Mouse (Mus musculus): ENCODE data around the gene Tent4b. TPM values are rescaled to one million over a fixed set of nuclear protein-coding genes. Genes with fewer than 3 reads are reported as not detected.

Tent4b gene
- polyA plus RNA-seq, 1 experiment from 2014 or later: 12.5 TPM

DNA sequence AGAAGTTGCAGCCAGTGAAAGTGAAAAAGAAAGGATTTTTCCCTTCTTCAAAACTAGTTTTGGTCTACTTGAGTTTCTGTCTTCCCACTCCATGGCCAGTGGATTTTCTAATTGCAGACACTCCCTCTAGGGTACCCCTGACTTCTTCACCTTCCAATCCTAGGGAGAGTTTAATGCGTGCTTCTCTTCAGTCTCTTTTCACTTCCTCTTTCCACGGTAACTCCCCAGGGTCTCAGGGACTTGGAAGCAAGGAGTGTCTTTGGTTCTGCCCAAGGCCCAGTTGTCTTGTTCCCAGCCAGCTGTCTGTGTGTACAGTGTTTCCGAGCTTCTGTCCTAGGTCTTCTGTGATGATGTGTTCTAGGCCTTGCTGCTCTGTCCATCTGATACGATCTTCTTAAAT is 42.9 kb downstream of the Tent4b start:
- Histone ChIP-seq H3K9me3 (ENCODE audit: control insufficient read depth, low read length) (no peaks in the 10 kb centered on the region), H3K4me1 (replicated peaks; ENCODE audit: control insufficient read depth, insufficient read depth, low read length) (no peaks in the 10 kb centered on the region), H3K27me3 (ENCODE audit: control insufficient read depth, insufficient read depth, low read length) (no peaks in the 10 kb centered on the region), H3K9ac (ENCODE audit: low read length) (no peak overlapping the region), H3K4me3 (ENCODE audit: low read depth, low read length) (no peak overlapping the region), H3K4me2 (ENCODE audit: low read depth, low read length, severe bottlenecking) (no peak overlapping the region), H3K36me3 (ENCODE audit: control insufficient read depth, insufficient read depth, low read length) (no peaks in the 10 kb centered on the region), H3K27ac (ENCODE audit: low read depth, low read length) (no peak overlapping the region)
- no peak for ATAC-seq (replicated peaks; ENCODE audit: low FRiP score)
- 87% methylated on average over 4 of the region's 4 CpGs for WGBS
- no peak for DNase-seq (ENCODE audit: low spot score)

DNA sequence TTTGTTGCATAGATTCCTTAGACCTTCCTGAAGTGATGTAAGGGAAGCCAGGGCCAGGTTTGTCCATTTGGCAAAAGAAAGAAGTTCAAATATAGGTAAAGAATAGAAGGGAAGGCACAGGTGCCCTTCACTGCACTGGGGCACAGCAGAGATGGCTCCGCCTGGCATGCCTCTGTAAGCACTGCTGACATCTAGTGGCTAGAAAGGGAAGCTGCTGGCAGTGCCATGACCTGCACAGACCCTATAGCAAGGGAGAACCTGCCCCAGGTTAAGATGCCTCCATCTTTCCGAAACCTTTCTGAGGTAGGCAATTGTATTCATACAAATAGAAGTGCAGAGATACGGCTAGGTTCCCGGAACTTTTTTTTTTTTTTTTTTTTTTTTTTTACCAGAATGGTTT is 45.3 kb downstream of the Tent4b start:
- WGBS: 69% methylated on average over 4 of the region's 4 CpGs
- DNase-seq (ENCODE audit: low spot score) (peak; percentile 69), ATAC-seq (replicated peaks; ENCODE audit: low FRiP score) (no peak)
- no peaks in the 10 kb centered on the region for H3K27me3 ChIP-seq (ENCODE audit: control insufficient read depth, insufficient read depth, low read length)
- H3K9ac ChIP-seq (ENCODE audit: low read length): no peak overlapping the region
- H3K36me3 ChIP-seq (ENCODE audit: control insufficient read depth, insufficient read depth, low read length): no peaks in the 10 kb centered on the region; the same call in 1 of the 2 replicates
- H3K4me2 ChIP-seq (ENCODE audit: low read depth, low read length, severe bottlenecking): no peak overlapping the region
- H3K4me3 ChIP-seq (ENCODE audit: low read depth, low read length): no peak overlapping the region
- no peaks in the 10 kb centered on the region for H3K9me3 ChIP-seq (ENCODE audit: control insufficient read depth, low read length)
- no peak overlapping the region for H3K27ac ChIP-seq (ENCODE audit: low read depth, low read length)
- no peaks in the 10 kb centered on the region for H3K4me1 ChIP-seq (replicated peaks; ENCODE audit: control insufficient read depth, insufficient read depth, low read length)

DNA sequence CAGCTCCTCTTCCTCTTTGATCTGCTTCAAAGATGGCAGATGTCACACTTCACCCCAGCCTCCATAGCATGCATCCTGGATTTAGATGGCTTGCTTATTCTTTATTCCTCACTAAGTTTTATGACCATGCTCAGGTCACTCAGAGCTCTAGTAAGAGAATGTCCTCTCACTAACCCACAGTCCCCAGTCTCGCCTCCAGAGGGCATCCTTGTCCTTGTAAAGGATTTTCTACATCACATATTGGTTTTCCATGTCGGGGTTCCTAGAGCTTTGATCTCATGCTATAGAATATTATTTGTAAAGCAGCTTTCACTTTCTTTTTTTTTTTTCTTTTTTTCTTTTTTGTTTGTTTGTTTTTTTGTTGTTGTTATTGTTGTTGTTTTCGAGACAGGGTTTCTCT is 53.8 kb downstream of the Tent4b start:
- Histone ChIP-seq H3K27me3 (ENCODE audit: control insufficient read depth, insufficient read depth, low read length) (no peaks in the 10 kb centered on the region), H3K4me3 (ENCODE audit: low read depth, low read length) (no peak overlapping the region), H3K27ac (ENCODE audit: low read depth, low read length) (no peak overlapping the region), H3K9me3 (ENCODE audit: control insufficient read depth, low read length) (no peaks in the 10 kb centered on the region), H3K36me3 (ENCODE audit: control insufficient read depth, insufficient read depth, low read length) (no peaks in the 10 kb centered on the region; the same call in 1 of the 2 replicates), H3K4me2 (ENCODE audit: low read depth, low read length, severe bottlenecking) (no peak overlapping the region), H3K9ac (ENCODE audit: low read length) (no peak overlapping the region), H3K4me1 (replicated peaks; ENCODE audit: control insufficient read depth, insufficient read depth, low read length) (no peaks in the 10 kb centered on the region)
- ATAC-seq (replicated peaks; ENCODE audit: low FRiP score) (no peak), DNase-seq (ENCODE audit: low spot score) (no peak)
- 71% methylated on average over 3 of the region's 3 CpGs for WGBS

DNA sequence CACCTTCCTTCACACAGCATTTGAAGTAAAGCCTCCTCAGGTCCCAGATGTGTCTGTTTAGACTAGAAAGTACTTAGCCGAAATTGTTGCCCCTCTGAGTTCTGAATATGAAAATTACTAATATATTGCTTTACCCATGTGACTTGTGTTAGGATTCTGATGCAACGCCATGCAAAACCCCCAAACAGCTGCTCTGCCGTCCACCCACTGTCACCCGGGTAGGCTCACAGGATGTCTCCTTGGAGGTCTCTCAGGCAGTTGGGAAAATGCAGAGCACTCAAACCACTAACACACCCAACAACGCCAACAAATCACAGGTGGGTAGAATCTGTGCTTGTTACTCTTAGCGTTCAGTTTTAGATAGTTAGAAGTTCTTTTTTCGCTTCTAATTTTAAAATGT is 55.9 kb downstream of the Tent4b start:
- Histone ChIP-seq H3K4me1 (replicated peaks; ENCODE audit: control insufficient read depth, insufficient read depth, low read length) (no peaks in the 10 kb centered on the region), H3K36me3 (ENCODE audit: control insufficient read depth, insufficient read depth, low read length) (no peaks in the 10 kb centered on the region), H3K4me2 (ENCODE audit: low read depth, low read length, severe bottlenecking) (no peak overlapping the region), H3K27ac (ENCODE audit: low read depth, low read length) (no peak overlapping the region), H3K9me3 (ENCODE audit: control insufficient read depth, low read length) (no peaks in the 10 kb centered on the region), H3K27me3 (ENCODE audit: control insufficient read depth, insufficient read depth, low read length) (no peaks in the 10 kb centered on the region), H3K9ac (ENCODE audit: low read length) (no peak overlapping the region), H3K4me3 (ENCODE audit: low read depth, low read length) (no peak overlapping the region)
- DNase-seq (ENCODE audit: low spot score) (no peak), ATAC-seq (replicated peaks; ENCODE audit: low FRiP score) (no peak)
- WGBS: 94% methylated on average over 7 of the region's 7 CpGs

DNA sequence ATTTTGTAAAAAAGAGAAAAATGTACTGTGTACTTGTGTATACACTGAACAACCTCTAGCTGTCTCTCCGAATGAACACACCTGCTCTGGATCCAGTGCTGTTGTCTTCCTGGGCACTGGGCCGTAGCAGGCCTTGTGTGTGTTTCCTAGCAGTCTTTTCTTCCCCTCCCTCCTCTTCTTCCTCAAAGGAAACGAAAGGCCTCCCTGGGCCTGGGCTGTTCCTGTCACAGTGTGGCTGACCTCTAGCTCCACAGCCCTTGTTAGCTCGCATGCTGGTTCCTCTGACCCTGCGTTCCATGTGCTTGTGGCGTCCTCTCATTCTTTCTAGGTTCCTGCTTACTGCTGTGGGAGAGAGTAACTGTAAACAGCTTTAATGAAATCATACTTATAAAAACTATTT is 59.0 kb downstream of the Tent4b start:
- no peaks in the 10 kb centered on the region; the same call in 1 of the 2 replicates for H3K36me3 ChIP-seq (ENCODE audit: control insufficient read depth, insufficient read depth, low read length)
- no peaks in the 10 kb centered on the region for H3K4me1 ChIP-seq (replicated peaks; ENCODE audit: control insufficient read depth, insufficient read depth, low read length)
- 63% methylated on average over 6 of the region's 6 CpGs for WGBS
- H3K27me3 ChIP-seq (ENCODE audit: control insufficient read depth, insufficient read depth, low read length): no peaks in the 10 kb centered on the region
- H3K9ac ChIP-seq (ENCODE audit: low read length): no peak overlapping the region
- no peak overlapping the region for H3K27ac ChIP-seq (ENCODE audit: low read depth, low read length)
- no peak overlapping the region for H3K4me2 ChIP-seq (ENCODE audit: low read depth, low read length, severe bottlenecking)
- ATAC-seq (replicated peaks; ENCODE audit: low FRiP score) (no peak), DNase-seq (ENCODE audit: low spot score) (no peak)
- no peak overlapping the region for H3K4me3 ChIP-seq (ENCODE audit: low read depth, low read length)
- no peaks in the 10 kb centered on the region for H3K9me3 ChIP-seq (ENCODE audit: control insufficient read depth, low read length)

DNA sequence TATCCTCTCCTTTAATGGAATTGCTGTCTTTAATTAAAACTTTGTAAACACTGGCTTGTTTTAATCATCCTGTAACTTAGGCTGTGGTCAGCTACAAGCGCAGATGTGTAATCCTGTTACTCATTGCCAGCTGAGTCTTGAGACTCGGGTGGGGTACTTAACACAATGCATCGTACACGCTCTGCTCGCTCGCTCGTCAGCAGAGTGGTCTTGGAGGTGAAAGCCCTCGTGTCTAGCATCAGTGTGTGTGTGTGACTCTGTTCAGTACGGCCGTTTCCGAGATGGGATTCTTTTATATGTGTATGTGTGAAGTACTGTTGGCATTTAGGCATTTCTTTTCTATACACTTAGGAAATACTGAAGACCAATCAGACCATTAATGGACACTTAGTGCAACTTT is 59.5 kb downstream of the Tent4b start:
- ATAC-seq (replicated peaks; ENCODE audit: low FRiP score): no peak
- H3K9me3 ChIP-seq (ENCODE audit: control insufficient read depth, low read length): no peaks in the 10 kb centered on the region
- no peak overlapping the region for H3K4me2 ChIP-seq (ENCODE audit: low read depth, low read length, severe bottlenecking)
- H3K4me3 ChIP-seq (ENCODE audit: low read depth, low read length): no peak overlapping the region
- 78% methylated on average over 11 of the region's 11 CpGs for WGBS
- no peak overlapping the region for H3K27ac ChIP-seq (ENCODE audit: low read depth, low read length)
- H3K9ac ChIP-seq (ENCODE audit: low read length): no peak overlapping the region
- H3K36me3 ChIP-seq (ENCODE audit: control insufficient read depth, insufficient read depth, low read length): no peaks in the 10 kb centered on the region; the same call in 1 of the 2 replicates
- no peaks in the 10 kb centered on the region for H3K4me1 ChIP-seq (replicated peaks; ENCODE audit: control insufficient read depth, insufficient read depth, low read length)
- H3K27me3 ChIP-seq (ENCODE audit: control insufficient read depth, insufficient read depth, low read length): no peaks in the 10 kb centered on the region
- no peak for DNase-seq (ENCODE audit: low spot score)

DNA sequence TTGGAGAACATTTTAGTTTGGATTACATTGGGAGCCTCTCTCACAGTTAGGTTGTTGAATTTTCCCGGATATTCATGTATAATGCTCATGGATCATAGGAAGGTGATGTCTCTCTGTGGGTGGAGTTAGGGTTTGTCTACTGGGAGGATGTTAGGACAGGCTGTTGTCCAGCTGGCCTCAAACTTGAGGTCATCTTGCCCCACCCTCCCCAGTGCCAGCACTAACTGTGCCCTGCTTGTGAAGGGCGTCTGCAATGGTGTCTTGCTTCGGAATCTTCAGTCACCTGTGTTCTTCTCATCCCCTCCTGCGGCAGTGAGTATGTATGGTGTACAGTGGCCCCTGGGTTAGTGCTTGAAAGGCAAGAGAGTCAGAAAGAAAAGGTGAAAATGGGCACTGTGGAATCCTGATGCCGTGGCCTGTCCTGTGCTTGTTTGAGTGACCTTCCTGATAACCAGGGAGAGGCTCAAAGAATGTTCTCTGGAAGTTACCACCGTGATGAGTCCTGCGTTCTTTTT is 61.5 kb downstream of the Tent4b start:
- no peak overlapping the region for H3K27ac ChIP-seq (ENCODE audit: low read depth, low read length)

DNA sequence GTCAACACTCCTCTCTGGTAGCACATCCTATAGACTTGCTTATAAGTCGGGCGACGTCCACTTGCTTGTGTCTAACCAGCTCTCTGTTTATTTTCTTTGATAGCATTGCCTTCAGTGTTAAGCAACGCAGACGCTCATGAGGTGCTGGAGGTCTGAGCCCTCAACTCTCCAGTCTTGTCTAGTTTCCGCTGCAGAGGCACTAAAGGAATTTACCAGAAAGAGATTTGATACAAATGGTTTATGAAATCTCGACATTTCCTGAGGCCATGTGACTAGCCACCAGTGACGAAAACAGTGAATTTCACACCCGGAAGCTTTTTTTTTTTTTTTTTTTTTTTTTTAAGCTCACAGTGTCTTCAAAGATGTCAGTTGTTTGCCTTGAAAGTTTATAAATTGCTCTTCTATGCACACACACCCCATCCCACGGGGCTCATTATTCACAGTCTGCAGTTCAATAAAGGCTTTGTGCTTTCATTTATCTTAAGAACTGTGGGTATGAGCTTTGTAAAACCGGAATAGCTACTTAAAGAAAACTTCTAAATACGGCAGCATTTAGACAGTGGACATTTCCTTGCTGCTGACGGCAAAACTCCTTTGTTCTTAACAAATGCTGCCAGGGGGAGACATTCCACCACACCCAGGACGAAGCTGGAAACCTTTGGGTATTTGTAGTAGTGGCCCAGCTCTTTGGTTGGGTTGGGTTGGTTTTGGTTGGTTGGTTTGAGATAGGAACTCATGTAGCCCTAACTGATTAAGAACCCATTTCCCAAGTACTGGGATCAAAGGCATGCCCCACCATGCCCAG is 64.0 kb downstream of the Tent4b start:
- H3K9ac ChIP-seq (ENCODE audit: low read length): no peak overlapping the region
- no peaks in the 10 kb centered on the region for H3K9me3 ChIP-seq (ENCODE audit: control insufficient read depth, low read length)
- H3K4me3 ChIP-seq (ENCODE audit: low read depth, low read length): no peak overlapping the region
- H3K4me1 ChIP-seq (replicated peaks; ENCODE audit: control insufficient read depth, insufficient read depth, low read length): no peaks in the 10 kb centered on the region
- WGBS: 56% methylated on average over 14 of the region's 14 CpGs
- H3K27me3 ChIP-seq (ENCODE audit: control insufficient read depth, insufficient read depth, low read length): no peaks in the 10 kb centered on the region
- no peak overlapping the region for H3K27ac ChIP-seq (ENCODE audit: low read depth, low read length)
- DNase-seq (ENCODE audit: low spot score) (no peak), ATAC-seq (replicated peaks; ENCODE audit: low FRiP score) (no peak)
- no peak overlapping the region for H3K4me2 ChIP-seq (ENCODE audit: low read depth, low read length, severe bottlenecking)
- H3K36me3 ChIP-seq (ENCODE audit: control insufficient read depth, insufficient read depth, low read length): no peaks in the 10 kb centered on the region; the same call in 1 of the 2 replicates

More for the DNA sequence above, 61.5 kb downstream of the Tent4b start:
- Histone ChIP-seq H3K4me3 (ENCODE audit: low read depth, low read length) (no peak overlapping the region), H3K9me3 (ENCODE audit: control insufficient read depth, low read length) (no peaks in the 10 kb centered on the region), H3K9ac (ENCODE audit: low read length) (no peak overlapping the region), H3K27me3 (ENCODE audit: control insufficient read depth, insufficient read depth, low read length) (no peaks in the 10 kb centered on the region), H3K4me1 (replicated peaks; ENCODE audit: control insufficient read depth, insufficient read depth, low read length) (no peaks in the 10 kb centered on the region), H3K36me3 (ENCODE audit: control insufficient read depth, insufficient read depth, low read length) (no peaks in the 10 kb centered on the region; the same call in 1 of the 2 replicates), H3K4me2 (ENCODE audit: low read depth, low read length, severe bottlenecking) (no peak overlapping the region)
- 93% methylated on average over 7 of the region's 7 CpGs for WGBS
- ATAC-seq (replicated peaks; ENCODE audit: low FRiP score) (no peak), DNase-seq (ENCODE audit: low spot score) (no peak)

DNA sequence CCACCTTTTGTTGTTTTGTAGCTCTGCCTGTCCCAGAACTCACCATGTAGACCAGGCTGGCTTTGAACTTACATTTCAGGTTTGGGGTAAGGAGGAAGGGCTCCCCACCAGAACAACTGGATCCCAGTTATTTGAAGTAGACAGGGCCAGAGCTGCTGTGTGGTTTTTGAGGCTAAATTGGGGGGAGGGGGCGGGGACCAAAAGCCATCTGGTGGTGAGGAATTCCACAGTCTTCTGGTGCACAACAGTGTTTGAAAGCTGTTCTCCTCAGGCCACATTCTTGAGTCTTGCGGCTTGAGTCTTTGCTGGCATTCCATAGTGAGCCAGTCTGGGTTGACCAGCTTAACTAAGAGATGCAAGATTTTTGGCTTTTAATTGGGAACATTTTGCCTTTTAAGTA is 66.5 kb downstream of the Tent4b start:
- 14% methylated on average over 2 of the region's 2 CpGs for WGBS
- Histone ChIP-seq H3K9me3 (ENCODE audit: control insufficient read depth, low read length) (no peaks in the 10 kb centered on the region), H3K9ac (ENCODE audit: low read length) (no peak overlapping the region), H3K4me3 (ENCODE audit: low read depth, low read length) (no peak overlapping the region), H3K27me3 (ENCODE audit: control insufficient read depth, insufficient read depth, low read length) (no peaks in the 10 kb centered on the region), H3K27ac (ENCODE audit: low read depth, low read length) (no peak overlapping the region), H3K4me2 (ENCODE audit: low read depth, low read length, severe bottlenecking) (no peak overlapping the region), H3K4me1 (replicated peaks; ENCODE audit: control insufficient read depth, insufficient read depth, low read length) (no peaks in the 10 kb centered on the region), H3K36me3 (ENCODE audit: control insufficient read depth, insufficient read depth, low read length) (no peaks in the 10 kb centered on the region; the same call in 1 of the 2 replicates)
- no peak for ATAC-seq (replicated peaks; ENCODE audit: low FRiP score)
- peak; percentile 68 for DNase-seq (ENCODE audit: low spot score)
